ENCODE assay signal across 11 mouse cellular contexts in genomic region chr9:56881539-56882082, GRCm38 (mm10). TPM values are rescaled to one million over a fixed set of nuclear protein-coding genes. Genes with fewer than 3 reads are reported as not detected.
A peak's percentile ranks its signal among the peaks of the same experiment; 100 is the strongest.
DNase-seq lines count a peak whose midpoint lies in the region; ATAC-seq and TF ChIP-seq lines count a peak whose summit lies in the region.
"Had no signal": no experiment of that assay in that cellular context is flagged by ENCODE, and none has a peak within 500 bp of the region (broad histone marks: within the 10 kb centered on the region; RNA-seq: fewer than 3 reads in every experiment).

No protein-coding gene starts in this region.

- no peak overlapping the region for H3K9ac ChIP-seq in intestine, embryonic 14.5 days (ENCODE audit: low read length)
- no peak overlapping the region for H3K9ac ChIP-seq in intestine, postnatal 0 days (ENCODE audit: low read depth, low read length)
- no peak overlapping the region for H3K9ac ChIP-seq in intestine, embryonic 15.5 days

- no peaks in the 10 kb centered on the region for H3K9me3 ChIP-seq in intestine, embryonic 14.5 days (ENCODE audit: control insufficient read depth, low read length)
- no peaks in the 10 kb centered on the region for H3K9me3 ChIP-seq in intestine, postnatal 0 days (ENCODE audit: control insufficient read depth)
- H3K9me3 ChIP-seq in intestine, embryonic 15.5 days, result no peaks in the 10 kb centered on the region
- H3K9me3 ChIP-seq: G1E had no signal

- 58% methylated on average over 3 of the region's 3 CpGs for WGBS in intestine, embryonic 14.5 days
- WGBS in intestine, postnatal 0 days, result 53% methylated on average over 3 of the region's 3 CpGs
- 46% methylated on average over 3 of the region's 3 CpGs for WGBS in intestine, embryonic 15.5 days

- no peak; the same call in 1 of the 2 replicates for ATAC-seq in intestine, embryonic 14.5 days (replicated peaks; ENCODE audit: low FRiP score, low TSS enrichment, low read depth)
- ATAC-seq in intestine, postnatal 0 days, result no peak
- ATAC-seq in intestine, embryonic 15.5 days, result no peak

- H3K36me3 ChIP-seq in intestine, embryonic 14.5 days (ENCODE audit: control insufficient read depth, insufficient read depth, low read length), result peaks cover 30% of the 10 kb centered on the region
- peaks cover 7% of the 10 kb centered on the region; the same call in 1 of the 2 replicates for H3K36me3 ChIP-seq in intestine, postnatal 0 days (ENCODE audit: control insufficient read depth, insufficient read depth)
- no peaks in the 10 kb centered on the region for H3K36me3 ChIP-seq in testis, adult 2 months (ENCODE audit: control insufficient read depth, insufficient read depth, low read length)
- 0 out of 2 replicates have a peak, but pooled peaks cover 10% of the 10 kb centered on the region for H3K36me3 ChIP-seq in intestine, embryonic 15.5 days
- H3K36me3 ChIP-seq: G1E had no signal

- peaks cover 43% of the 10 kb centered on the region for H3K4me1 ChIP-seq in intestine, embryonic 14.5 days (replicated peaks; ENCODE audit: control insufficient read depth, insufficient read depth, low read length)
- H3K4me1 ChIP-seq in intestine, postnatal 0 days (replicated peaks; ENCODE audit: control insufficient read depth, insufficient read depth, low read length), result no peaks in the 10 kb centered on the region
- H3K4me1 ChIP-seq in testis, adult 2 months (ENCODE audit: control insufficient read depth, insufficient read depth, low read length), result no peaks in the 10 kb centered on the region; the same call in 1 of the 2 replicates
- peaks cover 43% of the 10 kb centered on the region for H3K4me1 ChIP-seq in intestine, embryonic 15.5 days (replicated peaks)

- no peak for TF ChIP-seq POLR2A in testis, adult 2 months (IDR thresholded peaks at IDR 0.05; ENCODE audit: control insufficient read depth, low read depth, low read length)

- no peak for TF ChIP-seq CTCF in intestine, postnatal 0 days (IDR thresholded peaks at IDR 0.05; ENCODE audit: low read depth)
- no peak for TF ChIP-seq CTCF in testis, adult 2 months (IDR thresholded peaks at IDR 0.05; ENCODE audit: control insufficient read depth, insufficient read depth, insufficient replicate concordance, low read depth, low read length)

- no peak overlapping the region for H3K4me3 ChIP-seq in intestine, embryonic 14.5 days (ENCODE audit: low read depth, low read length)
- H3K4me3 ChIP-seq in intestine, postnatal 0 days (ENCODE audit: low read depth, low read length), result no peak overlapping the region
- H3K4me3 ChIP-seq in testis, adult 2 months (ENCODE audit: control insufficient read depth, low read depth, low read length), result peak overlapping the region; percentile 72
- no peak overlapping the region for H3K4me3 ChIP-seq in intestine, embryonic 15.5 days (replicated peaks)

- H3K27me3 ChIP-seq in intestine, embryonic 14.5 days (replicated peaks; ENCODE audit: control insufficient read depth, insufficient read depth, low read length), result no peaks in the 10 kb centered on the region
- no peaks in the 10 kb centered on the region for H3K27me3 ChIP-seq in intestine, postnatal 0 days (replicated peaks; ENCODE audit: control insufficient read depth, insufficient read depth, low read length)
- no peaks in the 10 kb centered on the region for H3K27me3 ChIP-seq in testis, adult 2 months (ENCODE audit: control insufficient read depth, insufficient read depth, low read length)
- no peaks in the 10 kb centered on the region for H3K27me3 ChIP-seq in intestine, embryonic 15.5 days (replicated peaks)

- peak overlapping the region; percentile 9; the same call in 1 of the 2 replicates for H3K27ac ChIP-seq in intestine, embryonic 14.5 days (ENCODE audit: low read depth)
- H3K27ac ChIP-seq in intestine, postnatal 0 days (ENCODE audit: low read depth, low read length), result no peak overlapping the region
- no peak overlapping the region for H3K27ac ChIP-seq in testis, adult 2 months (ENCODE audit: control insufficient read depth, insufficient read depth, low read depth, low read length)
- peak overlapping the region; percentile 25 for H3K27ac ChIP-seq in intestine, embryonic 15.5 days
- H3K27ac ChIP-seq: kidney, postnatal 0 days had no signal

- no peak overlapping the region for H3K4me2 ChIP-seq in intestine, embryonic 14.5 days (ENCODE audit: low read length)
- no peak overlapping the region for H3K4me2 ChIP-seq in intestine, postnatal 0 days (replicated peaks; ENCODE audit: low read depth)
- H3K4me2 ChIP-seq in intestine, embryonic 15.5 days (replicated peaks), result no peak overlapping the region

- no peak for DNase-seq in intestine, embryonic 14.5 days (ENCODE audit: low spot score)
- no peak for DNase-seq in testis, postnatal 14 days (ENCODE audit: low spot score)
- DNase-seq in cerebellum, adult 8-10 months, result no peak
- no peak for DNase-seq in T-cell, adult 2 months (ENCODE audit: low spot score)
- DNase-seq: cerebellum, adult 11-12 months had no signal

RNA-seq across cellular contexts. Expression of gene Cspg4, which starts 16.8 kb away (rescaled TPM):
- polyA plus RNA-seq in intestine, embryonic 14.5 days (2014; fragmentation: Nextera tagmentation; extraction: Ambion mirVana), result 17.6 and 21.0 TPM in 2 replicates
- polyA plus RNA-seq in intestine, postnatal 0 days (2015; fragmentation: Nextera tagmentation; extraction: Ambion mirVana), result 8.2 and 8.5 TPM in 2 replicates
- polyA plus RNA-seq in testis, adult 2 months (2012; rRNA removed), result 1.1 and 1.2 TPM in 2 replicates
- 19.0 and 20.1 TPM in 2 replicates for polyA plus RNA-seq in intestine, embryonic 15.5 days (2015; fragmentation: Nextera tagmentation; extraction: Ambion mirVana)
- polyA plus RNA-seq: G1E had no signal

RNA-seq across cellular contexts. Expression of gene Odf3l1, which starts 17.1 kb away (rescaled TPM):
- polyA plus RNA-seq in intestine, embryonic 14.5 days (2014; fragmentation: Nextera tagmentation; extraction: Ambion mirVana), result 1.6 and 1.8 TPM in 2 replicates
- polyA plus RNA-seq in intestine, postnatal 0 days (2015; fragmentation: Nextera tagmentation; extraction: Ambion mirVana), result 0.70 and 0.97 TPM in 2 replicates
- polyA plus RNA-seq in testis, adult 2 months (2012; rRNA removed), result 293 and 304 TPM in 2 replicates
- polyA plus RNA-seq in intestine, embryonic 15.5 days (2015; fragmentation: Nextera tagmentation; extraction: Ambion mirVana), result 1.2 and 1.3 TPM in 2 replicates
- polyA plus RNA-seq: G1E; neural tube, embryonic 11.5 days had no signal

RNA-seq across cellular contexts. Expression of gene Snx33, which starts 46.6 kb away (rescaled TPM):
- 5.1 and 5.8 TPM in 2 replicates for polyA plus RNA-seq in intestine, embryonic 14.5 days (2014; fragmentation: Nextera tagmentation; extraction: Ambion mirVana)
- polyA plus RNA-seq in intestine, postnatal 0 days (2015; fragmentation: Nextera tagmentation; extraction: Ambion mirVana), result 2.0 and 2.5 TPM in 2 replicates
- polyA plus RNA-seq in testis, adult 2 months (2012; rRNA removed), result 5.2 and 7.0 TPM in 2 replicates
- 6.2 and 6.3 TPM in 2 replicates for polyA plus RNA-seq in intestine, embryonic 15.5 days (2015; fragmentation: Nextera tagmentation; extraction: Ambion mirVana)

RNA-seq across cellular contexts. Expression of gene Imp3, which starts 55.7 kb away (rescaled TPM):
- 79.9 and 82.5 TPM in 2 replicates for polyA plus RNA-seq in intestine, embryonic 14.5 days (2014; fragmentation: Nextera tagmentation; extraction: Ambion mirVana)
- 58.4 and 59.8 TPM in 2 replicates for polyA plus RNA-seq in intestine, postnatal 0 days (2015; fragmentation: Nextera tagmentation; extraction: Ambion mirVana)
- 42.3 and 44.2 TPM in 2 replicates for polyA plus RNA-seq in testis, adult 2 months (2012; rRNA removed)
- polyA plus RNA-seq in intestine, embryonic 15.5 days (2015; fragmentation: Nextera tagmentation; extraction: Ambion mirVana), result 71.2 and 74.5 TPM in 2 replicates

Comparison
In these comparisons a context has a peak if more than half of its experiments do, and no peak if none do; other contexts are left out.
1. H3K27ac ChIP-seq: peak in intestine, embryonic 14.5 days (single experiment) and intestine, embryonic 15.5 days (single experiment); none in intestine, postnatal 0 days (single experiment) and testis, adult 2 months (single experiment).
2. RNA of gene Odf3l1, which starts 17.1 kb away (polyA plus RNA-seq): 293 to 304 TPM in testis, adult 2 months; 1.6 to 1.8 TPM in intestine, embryonic 14.5 days, 1.2 to 1.3 TPM in intestine, embryonic 15.5 days and 0.70 to 0.97 TPM in intestine, postnatal 0 days; every median in the first group is over 100 times any median in the second.